Mouse (Mus musculus): ENCODE measurements around the gene Hist1h3c.

GRCm38 (mm10) chr13:23730479-23730878 lies 14.9 kb downstream of the Hist1h3c start:
- TF ChIP-seq CTCF (IDR thresholded peaks at IDR 0.05; ENCODE audit: control insufficient read depth, insufficient read depth, insufficient read length): no peak
- TF ChIP-seq MAX (IDR thresholded peaks at IDR 0.05): no peak
- no peak for TF ChIP-seq CEBPB (IDR thresholded peaks at IDR 0.05; ENCODE audit: low read depth)
- TF ChIP-seq USF1 (IDR thresholded peaks at IDR 0.05; ENCODE audit: low read depth): no peak
- TF ChIP-seq MYOD1 (IDR thresholded peaks at IDR 0.05; ENCODE audit: control insufficient read depth, insufficient read length, low read depth): no peak
- no peak for TF ChIP-seq FOSL1 (IDR thresholded peaks at IDR 0.05; ENCODE audit: insufficient read depth, low read length, poor library complexity, severe bottlenecking)
- TF ChIP-seq MYOG (IDR thresholded peaks at IDR 0.05; ENCODE audit: control insufficient read depth, extremely low read depth, insufficient read length): no peak
